7 mouse cellular contexts compared by ENCODE assay signal in genomic region chr4:135667266-135667844, GRCm38 (mm10). TPM values are rescaled to one million over a fixed set of nuclear protein-coding genes. Genes with fewer than 3 reads are reported as not detected.
DNase-seq lines count a peak whose midpoint lies in the region; ATAC-seq lines count a peak whose summit lies in the region.

No protein-coding gene starts in this region.

- intact Hi-C loops in left cerebral cortex, postnatal 36 days (cut with DNase I): loop anchor here (1.0 to 10.0 kb wide), 4 partner anchors 95 to 283 kb away; partner anchors contain the start of gene Grhl3

- no peaks in the 10 kb centered on the region for H3K36me3 ChIP-seq in embryonic facial prominence, embryonic 10.5 days (replicated peaks)
- H3K36me3 ChIP-seq in intestine, embryonic 15.5 days: no peaks in the 10 kb centered on the region

- 16% methylated on average over 16 of the region's 16 CpGs for WGBS in embryonic facial prominence, embryonic 10.5 days
- WGBS in intestine, embryonic 15.5 days: 11% methylated on average over 16 of the region's 16 CpGs

- H3K9me3 ChIP-seq in embryonic facial prominence, embryonic 10.5 days: no peaks in the 10 kb centered on the region
- H3K9me3 ChIP-seq in intestine, embryonic 15.5 days: no peaks in the 10 kb centered on the region

- peaks cover 4% of the 10 kb centered on the region; the same call in 1 of the 2 replicates for H3K4me1 ChIP-seq in embryonic facial prominence, embryonic 10.5 days
- no peaks in the 10 kb centered on the region for H3K4me1 ChIP-seq in intestine, embryonic 15.5 days (replicated peaks)

- H3K4me3 ChIP-seq in embryonic facial prominence, embryonic 10.5 days: no peak overlapping the region
- no peak overlapping the region for H3K4me3 ChIP-seq in intestine, embryonic 15.5 days (replicated peaks)

- ATAC-seq in intestine, embryonic 15.5 days: no peak
- ATAC-seq in megakaryocyte progenitor cell, adult 5-6 weeks (replicated peaks; ENCODE audit: poor library complexity): peak; percentile 76

- peaks cover 4% of the 10 kb centered on the region; the same call in 1 of the 2 replicates for H3K27me3 ChIP-seq in embryonic facial prominence, embryonic 10.5 days (replicated peaks; ENCODE audit: low read depth, poor library complexity, severe bottlenecking)
- no peaks in the 10 kb centered on the region for H3K27me3 ChIP-seq in intestine, embryonic 15.5 days (replicated peaks)

- no peak overlapping the region for H3K9ac ChIP-seq in intestine, embryonic 15.5 days

- DNase-seq in left cerebral cortex, adult 18-20 months (ENCODE audit: low spot score in 2 of 2): peak; percentile 10
- DNase-seq in left cerebral cortex, postnatal 36 days (ENCODE audit: low spot score in 2 of 2): no peak
- DNase-seq in R1 (ENCODE audit: low read depth, low spot score): peak; percentile 66
- DNase-seq in embryonic facial prominence, embryonic 10.5 days (ENCODE audit: low spot score): peak; percentile 55
- DNase-seq in yolk sac, embryonic 10.5 days (ENCODE audit: low spot score): peak; percentile 37

- no peak overlapping the region for H3K27ac ChIP-seq in embryonic facial prominence, embryonic 10.5 days (replicated peaks)
- H3K27ac ChIP-seq in intestine, embryonic 15.5 days: no peak overlapping the region

- H3K4me2 ChIP-seq in intestine, embryonic 15.5 days (replicated peaks): peak overlapping the region; percentile 4; the same call in 1 of the 2 replicates

RNA-seq across cellular contexts. Expression of gene Ifnlr1, which starts 18.7 kb away (rescaled TPM):
- under 1 TPM; 0.28 to 0.37 TPM for total RNA-seq in left cerebral cortex, adult 18-20 months (2021)
- total RNA-seq in left cerebral cortex, postnatal 36 days (2021): under 1 TPM; 0.20 to 0.36 TPM
- 1.0 and 1.1 TPM in 2 replicates for polyA plus RNA-seq in embryonic facial prominence, embryonic 10.5 days (2016; fragmentation: Nextera tagmentation; extraction: Ambion mirVana)
- 3.6 and 4.2 TPM in 2 replicates for polyA plus RNA-seq in intestine, embryonic 15.5 days (2015; fragmentation: Nextera tagmentation; extraction: Ambion mirVana)
- 0.68 and 1.6 TPM in 2 replicates for total RNA-seq in megakaryocyte progenitor cell, adult 5-6 weeks (2015)
- total RNA-seq in megakaryocyte progenitor cell, adult 5-6 weeks (2017): 0.30 and 0.46 TPM in 2 replicates

Comparison
In these comparisons a context has a peak if more than half of its experiments do, and no peak if none do; other contexts are left out.
1. DNase-seq: peak in left cerebral cortex, adult 18-20 months (2 of 2), R1 (single experiment), embryonic facial prominence, embryonic 10.5 days (single experiment) and yolk sac, embryonic 10.5 days (single experiment); none in left cerebral cortex, postnatal 36 days (0 of 2).